Mouse (Mus musculus) hindbrain, embryonic 15.5 days (tissue): ENCODE measurements around the gene Lrrc26. TPM values are rescaled to one million over a fixed set of nuclear protein-coding genes. Genes with fewer than 3 reads are reported as not detected.
"Not testable (repeated sequence)": the region's sequence is repeated elsewhere in the genome, so short reads cannot be mapped to it uniquely, and the experiment has no call there.

ENCODE experiments used
- ATAC-seq: fragments of 200-750 bp; cut with Nextera tagmentation; 2 replicates; pipeline ENCODE4 v1.8.0; 2017; ENCODE audit warnings: low read depth, moderate number of reproducible peaks, moderate TSS enrichment; ENCODE audit not compliant: low FRiP score
- H3K27ac ChIP-seq: fragments of 300-500 bp; sonication (generic); replicated peaks from 2 replicates; pipeline ENCODE4 v1.5.1; 2015; ENCODE audit warnings: mild to moderate bottlenecking, inconsistent platforms
- H3K27me3 ChIP-seq: fragments of 300-500 bp; sonication (generic); 2 replicates; pipeline ENCODE4 v1.6.1; 2015; ENCODE audit warnings: control low read depth, inconsistent platforms
- H3K36me3 ChIP-seq: fragments of 300-500 bp; sonication (generic); 2 replicates; pipeline ENCODE4 v1.6.1; 2015; ENCODE audit warnings: control low read depth, inconsistent platforms
- H3K4me1 ChIP-seq: fragments of 300-500 bp; sonication (generic); replicated peaks from 2 replicates; pipeline ENCODE4 v1.6.1; 2015; ENCODE audit warnings: control low read depth, inconsistent platforms
- H3K4me2 ChIP-seq: fragments of 300-500 bp; sonication (generic); 2 replicates; pipeline ENCODE4 v1.6.1; 2015; ENCODE audit warnings: moderate library complexity, mild to moderate bottlenecking, inconsistent platforms
- H3K4me3 ChIP-seq: fragments of 300-500 bp; sonication (generic); 2 replicates; pipeline ENCODE4 v1.5.1; 2015; ENCODE audit warnings: mild to moderate bottlenecking, inconsistent platforms
- H3K9ac ChIP-seq: fragments of 300-500 bp; sonication (generic); 2 replicates; pipeline ENCODE4 v1.6.1; 2015; ENCODE audit warnings: inconsistent platforms
- H3K9me3 ChIP-seq: fragments of 300-500 bp; sonication (generic); 2 replicates; pipeline ENCODE4 v1.6.1; 2016; ENCODE audit warnings: control low read depth, inconsistent platforms
- WGBS: fragments of 180-500 bp; shearing (Covaris S2); methylation state at CpG from one replicate; pipeline ENCODE4 v1.1.7; 2015; 5-methylcytosine and 5-hydroxymethylcytosine counted together
- polyA plus RNA-seq: library from polyadenylated mRNA; unstranded; fragments of >200 nt; fragmentation: Nextera tagmentation; extraction: Ambion mirVana; gene quantifications from 2 replicates; pipeline ENCODE4 v1.2.1, GENCODE M21; 2015

Lrrc26 gene
- polyA plus RNA-seq, 1 experiment from 2014 or later = not detected

DNA sequence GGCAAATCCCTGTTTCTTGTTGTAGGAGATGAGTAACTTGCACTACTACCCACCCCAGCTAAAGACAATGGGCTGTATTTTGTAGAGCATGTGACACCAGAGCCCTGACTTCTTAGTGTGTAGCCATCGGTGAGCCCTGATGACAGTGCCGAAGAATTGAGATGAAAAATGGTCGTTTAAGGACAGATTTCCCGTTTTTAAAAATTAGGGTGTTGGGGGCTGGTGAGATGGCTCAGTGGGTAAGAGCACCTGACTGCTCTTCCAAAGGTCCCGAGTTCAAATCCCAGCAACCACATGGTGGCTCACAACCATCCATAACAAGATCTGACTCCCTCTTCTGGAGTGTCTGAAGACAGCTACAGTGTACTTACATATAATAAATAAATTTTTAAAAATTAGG, 32.5 kb upstream of the Lrrc26 start:
- H3K9me3 ChIP-seq, H3K9ac ChIP-seq, H3K27me3 ChIP-seq, H3K36me3 ChIP-seq, H3K4me3 ChIP-seq, ATAC-seq, H3K4me2 ChIP-seq, H3K27ac ChIP-seq: not testable (repeated sequence)
- WGBS = 92% methylated on average over 5 of the region's 5 CpGs
- peaks cover 26% of the 10 kb centered on the region for H3K4me1 ChIP-seq

- H3K4me3 ChIP-seq = no peak overlapping the region
- H3K27me3 ChIP-seq = no peaks in the 10 kb centered on the region
- no peak overlapping the region for H3K9ac ChIP-seq
- ATAC-seq = no peak
- H3K36me3 ChIP-seq = no peaks in the 10 kb centered on the region
- 52% methylated on average over 2 of the region's 2 CpGs for WGBS
- no peak overlapping the region for H3K27ac ChIP-seq
- H3K9me3 ChIP-seq = no peaks in the 10 kb centered on the region
- peaks cover 35% of the 10 kb centered on the region for H3K4me1 ChIP-seq
- no peak overlapping the region for H3K4me2 ChIP-seq
These were observed 30.8 kb upstream of the Lrrc26 start for GRCm38 (mm10) chr2:25258887-25259286.

DNA sequence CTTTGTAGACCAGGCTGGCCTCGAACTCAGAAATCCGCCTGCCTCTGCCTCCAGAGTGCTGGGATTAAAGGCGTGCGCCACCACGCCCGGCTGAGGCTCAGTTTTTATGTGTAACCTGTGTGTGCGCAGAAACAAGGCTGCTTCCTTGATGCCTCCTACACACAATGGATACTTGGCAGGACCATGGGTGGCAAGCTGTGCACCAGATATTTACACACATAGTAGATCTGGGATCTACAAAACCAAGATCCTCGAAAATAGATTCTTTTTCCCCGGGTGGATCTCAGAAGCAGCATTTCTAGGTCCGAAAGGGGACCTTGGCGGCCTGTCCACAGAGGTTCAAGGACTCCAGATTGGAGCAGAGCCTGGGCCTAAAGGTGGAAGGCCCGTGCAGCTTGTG, 27.8 kb upstream of the Lrrc26 start:
- ATAC-seq = no peak
- H3K9ac ChIP-seq = peak overlapping the region; percentile 52

DNA sequence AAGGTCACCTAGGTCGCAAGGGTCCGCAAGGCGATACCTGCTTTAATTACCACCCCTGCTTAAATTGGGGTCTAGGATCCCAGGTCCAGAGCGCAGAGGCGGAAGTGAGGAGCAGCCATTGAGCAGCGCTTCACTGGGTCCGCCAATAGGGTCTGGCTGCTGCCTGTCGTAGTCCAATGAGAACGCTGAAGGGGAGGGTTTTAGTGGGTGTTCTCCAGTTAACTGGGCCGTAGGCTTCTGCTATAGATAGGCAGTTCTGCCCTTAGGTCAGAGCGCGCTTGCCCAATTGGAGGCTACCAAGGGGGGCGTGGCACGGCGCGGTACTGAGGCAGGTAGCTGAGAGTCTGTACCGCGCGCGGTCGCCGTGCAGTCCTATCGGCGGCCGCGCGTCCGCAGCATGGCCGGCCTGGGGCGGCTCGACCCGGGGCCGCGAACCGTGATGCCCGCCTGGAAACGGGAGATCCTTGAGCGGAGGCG, 27.4 kb upstream of the Lrrc26 start, which contains the start of gene Tprn:
TSS of gene Tprn (plus strand) at position 328 of the 477 bp plus-strand sequence.
- Histone ChIP-seq H3K4me1 (peaks cover 49% of the 10 kb centered on the region), H3K27me3 (no peaks in the 10 kb centered on the region), H3K36me3 (no peaks in the 10 kb centered on the region), H3K4me3 (peak within 1 kb of the TSS; percentile 74), H3K9me3 (no peaks in the 10 kb centered on the region), H3K9ac (peak within 1 kb of the TSS; percentile 64), H3K4me2 (peak within 1 kb of the TSS; percentile 94), H3K27ac (peak within 1 kb of the TSS; percentile 80)
- ATAC-seq = peak; percentile 99
- 1% methylated on average over 30 of the region's 39 CpGs for WGBS

More for the DNA sequence above, 27.8 kb upstream of the Lrrc26 start:
- Histone ChIP-seq H3K4me2 (peak overlapping the region; percentile 94), H3K27me3 (no peaks in the 10 kb centered on the region), H3K9me3 (no peaks in the 10 kb centered on the region), H3K4me1 (peaks cover 46% of the 10 kb centered on the region), H3K4me3 (peak overlapping the region; percentile 74), H3K27ac (peak overlapping the region; percentile 79), H3K36me3 (no peaks in the 10 kb centered on the region)
- WGBS = 44% methylated on average over 12 of the region's 12 CpGs

DNA sequence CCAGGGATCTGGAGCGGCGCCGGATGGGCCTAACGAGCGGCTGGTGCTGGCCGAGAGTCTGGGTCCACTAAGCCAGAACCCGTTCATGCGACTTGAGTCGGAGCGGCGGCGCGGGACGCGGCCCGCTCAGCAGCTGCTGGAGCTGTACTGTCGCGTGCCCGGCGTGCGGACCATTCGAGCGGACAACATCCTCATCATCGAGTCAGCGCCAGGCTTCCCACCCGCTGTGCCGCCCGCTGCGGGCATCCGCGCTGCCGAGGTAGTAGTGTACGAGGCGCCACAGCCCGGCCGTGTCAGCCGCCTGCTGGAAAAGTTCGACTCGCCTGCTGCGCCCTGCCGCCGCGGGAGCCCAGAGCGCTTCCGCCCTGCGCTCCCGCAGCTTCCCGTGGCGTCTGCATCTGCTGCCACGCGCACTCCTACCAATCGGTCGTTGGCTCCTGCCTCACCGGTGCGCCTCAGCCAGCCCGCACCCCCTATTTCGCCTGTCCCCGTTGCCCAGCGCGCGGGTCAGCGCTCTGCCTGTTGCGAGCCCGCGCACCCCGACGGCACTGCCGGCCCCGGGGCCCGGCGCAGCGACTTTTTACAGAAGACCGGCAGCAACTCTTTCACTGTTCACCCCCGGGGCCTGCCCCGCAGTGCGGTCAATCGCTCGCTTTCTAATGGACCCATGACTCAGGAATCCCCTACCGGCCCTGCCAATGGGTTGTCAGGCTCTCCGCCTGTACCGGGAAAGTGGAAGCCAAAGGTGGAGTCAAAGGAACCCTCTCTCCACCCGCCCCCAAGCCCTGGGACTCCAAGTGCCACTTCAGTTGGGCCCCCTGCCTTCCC, 26.7 kb upstream of the Lrrc26 start:
- peak overlapping the region; percentile 80 for H3K27ac ChIP-seq
- no peaks in the 10 kb centered on the region for H3K27me3 ChIP-seq
- H3K9ac ChIP-seq = peak overlapping the region; percentile 64
- peak overlapping the region; percentile 74 for H3K4me3 ChIP-seq
- no peaks in the 10 kb centered on the region for H3K36me3 ChIP-seq
- peaks cover 50% of the 10 kb centered on the region for H3K4me1 ChIP-seq
- ATAC-seq = no peak; the same call in 1 of the 2 replicates
- under 1% methylated on average over 81 of the region's 82 CpGs for WGBS
- H3K9me3 ChIP-seq = no peaks in the 10 kb centered on the region
- peak overlapping the region; percentile 94 for H3K4me2 ChIP-seq

- peaks cover 53% of the 10 kb centered on the region for H3K4me1 ChIP-seq
These were observed 26.0 kb upstream of the Lrrc26 start for GRCm38 (mm10) chr2:25263623-25264285.

GRCm38 (mm10) chr2:25264286-25264660, 25.4 kb upstream of the Lrrc26 start:
- 77% methylated on average over 5 of the region's 5 CpGs for WGBS

More at GRCm38 (mm10) chr2:25263623-25264285, 26.0 kb upstream of the Lrrc26 start:
- Histone ChIP-seq H3K4me2 (peak overlapping the region; percentile 94), H3K9ac (peak overlapping the region; percentile 64), H3K27me3 (no peaks in the 10 kb centered on the region), H3K9me3 (no peaks in the 10 kb centered on the region), H3K27ac (peak overlapping the region; percentile 80; the same call in 1 of the 2 replicates), H3K36me3 (no peaks in the 10 kb centered on the region), H3K4me3 (peak overlapping the region; percentile 74)
- no peak for ATAC-seq
- 21% methylated on average over 12 of the region's 12 CpGs for WGBS

GRCm38 (mm10) chr2:25264851-25265250, 24.9 kb upstream of the Lrrc26 start:
- no peaks in the 10 kb centered on the region for H3K9me3 ChIP-seq
- no peaks in the 10 kb centered on the region for H3K27me3 ChIP-seq

More at GRCm38 (mm10) chr2:25264286-25264660, 25.4 kb upstream of the Lrrc26 start:
- Histone ChIP-seq H3K9ac (peak overlapping the region; percentile 64), H3K9me3 (no peaks in the 10 kb centered on the region), H3K4me3 (peak overlapping the region; percentile 74), H3K27ac (no peak overlapping the region), H3K4me2 (peak overlapping the region; percentile 94), H3K36me3 (peaks cover under 1% of the 10 kb centered on the region; the same call in 1 of the 2 replicates), H3K27me3 (no peaks in the 10 kb centered on the region), H3K4me1 (peaks cover 53% of the 10 kb centered on the region)
- no peak for ATAC-seq

DNA sequence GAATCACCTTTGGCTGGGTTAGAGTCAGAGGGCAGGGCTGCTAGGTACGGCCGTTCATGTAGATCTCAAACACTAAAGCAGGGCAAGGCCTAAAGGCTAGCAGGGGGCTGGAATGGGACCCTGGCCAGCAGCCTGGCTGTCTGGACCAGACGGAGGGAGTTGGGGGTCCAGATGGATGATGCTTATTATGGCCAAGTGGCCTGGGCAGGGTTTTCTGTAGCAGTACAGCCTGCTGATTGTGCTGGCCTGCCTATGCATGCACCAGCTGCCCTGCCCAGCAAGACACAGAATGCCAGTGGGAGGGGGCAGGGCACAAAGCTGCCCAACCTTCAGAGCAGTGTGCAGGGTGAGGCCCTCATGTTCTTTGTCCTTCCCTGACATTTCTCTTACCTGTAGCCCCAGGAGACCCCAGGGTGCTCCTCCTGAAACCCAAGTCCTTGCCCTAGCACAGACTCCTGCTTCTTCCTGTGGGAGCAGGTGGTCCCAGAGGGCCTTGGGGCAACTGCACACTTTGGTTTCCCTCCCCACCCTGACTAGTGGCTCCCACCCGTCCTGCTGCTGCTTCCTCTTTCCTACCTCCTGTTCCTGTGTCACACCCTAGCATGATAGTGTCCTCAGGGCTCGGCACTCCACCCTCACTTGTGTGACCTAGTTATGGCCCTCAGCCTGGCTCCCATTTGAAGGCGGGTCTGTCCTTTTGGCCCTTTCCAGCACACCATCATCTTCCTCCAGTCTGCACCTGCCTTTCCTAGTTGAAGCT, 23.6 kb upstream of the Lrrc26 start:
- Histone ChIP-seq H3K27ac (peak overlapping the region; percentile 73), H3K4me3 (peak overlapping the region; percentile 10), H3K4me2 (peak overlapping the region; percentile 94), H3K9ac (peak overlapping the region; percentile 13; the same call in 1 of the 2 replicates), H3K9me3 (no peaks in the 10 kb centered on the region), H3K27me3 (no peaks in the 10 kb centered on the region), H3K36me3 (peaks cover 17% of the 10 kb centered on the region; the same call in 1 of the 2 replicates), H3K4me1 (peaks cover 65% of the 10 kb centered on the region)
- WGBS = 49% methylated on average over 6 of the region's 6 CpGs
- ATAC-seq = no peak

More at GRCm38 (mm10) chr2:25264851-25265250, 24.9 kb upstream of the Lrrc26 start:
- H3K27ac ChIP-seq = no peak overlapping the region
- peaks cover 53% of the 10 kb centered on the region for H3K4me1 ChIP-seq
- H3K4me2 ChIP-seq = peak overlapping the region; percentile 94
- H3K36me3 ChIP-seq = peaks cover 6% of the 10 kb centered on the region; the same call in 1 of the 2 replicates
- ATAC-seq = no peak
- H3K4me3 ChIP-seq = peak overlapping the region; percentile 74
- H3K9ac ChIP-seq = no peak overlapping the region; the same call in 1 of the 2 replicates
- 59% methylated on average over 3 of the region's 3 CpGs for WGBS

DNA sequence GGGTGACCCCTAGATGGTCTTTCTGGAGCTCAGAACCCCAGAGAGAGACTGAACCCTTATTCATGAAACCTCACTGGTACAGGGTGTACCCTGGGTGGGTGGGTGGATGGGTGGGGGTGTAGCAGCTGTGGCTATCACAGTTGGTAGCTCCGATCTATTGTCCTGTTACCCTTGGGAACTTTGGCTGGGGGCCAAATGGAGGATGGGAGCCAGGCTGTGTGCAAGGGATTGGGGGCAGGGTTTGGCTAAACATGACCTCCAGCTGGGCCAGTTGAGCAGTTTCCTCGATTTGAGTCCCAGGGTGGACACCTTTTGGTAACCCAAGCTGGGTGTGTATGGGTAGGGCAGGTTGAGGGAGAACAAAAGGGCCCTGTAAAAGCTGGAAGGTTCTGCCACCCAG, 23.0 kb upstream of the Lrrc26 start:
- Histone ChIP-seq H3K4me2 (peak overlapping the region; percentile 94), H3K27ac (peak overlapping the region; percentile 73), H3K27me3 (no peaks in the 10 kb centered on the region), H3K4me1 (peaks cover 72% of the 10 kb centered on the region), H3K9ac (0 out of 2 replicates have a peak overlapping the region, but pooled peaks have one; percentile 13), H3K36me3 (peaks cover 17% of the 10 kb centered on the region; the same call in 1 of the 2 replicates), H3K9me3 (no peaks in the 10 kb centered on the region), H3K4me3 (peak overlapping the region; percentile 10; the same call in 1 of the 2 replicates)
- ATAC-seq = no peak
- 27% methylated on average over 2 of the region's 2 CpGs for whole genome bisulfite sequencing

DNA sequence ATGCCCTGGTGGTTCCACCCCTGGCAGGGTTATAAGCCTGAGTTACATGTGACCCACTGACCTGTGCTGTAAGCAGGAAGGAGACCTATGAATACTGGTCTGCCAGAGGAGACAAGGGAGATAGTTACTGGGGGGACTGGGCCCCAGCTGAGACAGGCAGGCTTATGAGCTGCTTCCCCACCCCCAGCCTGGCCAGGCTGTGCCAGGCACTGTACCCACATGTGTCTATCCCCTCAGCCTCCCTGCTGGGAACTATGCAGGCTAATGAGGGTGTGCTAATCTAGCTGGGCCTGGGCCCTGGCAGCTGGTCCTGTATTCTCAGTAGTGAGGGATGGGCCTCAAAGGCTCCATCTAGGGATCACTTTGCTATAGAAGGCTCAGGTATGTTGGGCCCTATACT, 22.5 kb upstream of the Lrrc26 start:
- Histone ChIP-seq H3K4me2 (peak overlapping the region; percentile 94), H3K4me1 (peaks cover 72% of the 10 kb centered on the region), H3K4me3 (peak overlapping the region; percentile 10; the same call in 1 of the 2 replicates), H3K27me3 (no peaks in the 10 kb centered on the region), H3K36me3 (peaks cover 17% of the 10 kb centered on the region; the same call in 1 of the 2 replicates), H3K9ac (no peak overlapping the region), H3K9me3 (no peaks in the 10 kb centered on the region), H3K27ac (peak overlapping the region; percentile 73)
- ATAC-seq = no peak
